Mouse (Mus musculus): ENCODE data around the gene Plcb1.
"Not testable (repeated sequence)": the region's sequence is repeated elsewhere in the genome, so short reads cannot be mapped to it uniquely, and the experiment has no call there.

Gene Plcb1

GRCm38 (mm10) chr2:135306472-135306771 is 520.6 kb downstream of the Plcb1 start:
- in situ Hi-C loops (cut with MboI, MseI): no loop called here

DNA sequence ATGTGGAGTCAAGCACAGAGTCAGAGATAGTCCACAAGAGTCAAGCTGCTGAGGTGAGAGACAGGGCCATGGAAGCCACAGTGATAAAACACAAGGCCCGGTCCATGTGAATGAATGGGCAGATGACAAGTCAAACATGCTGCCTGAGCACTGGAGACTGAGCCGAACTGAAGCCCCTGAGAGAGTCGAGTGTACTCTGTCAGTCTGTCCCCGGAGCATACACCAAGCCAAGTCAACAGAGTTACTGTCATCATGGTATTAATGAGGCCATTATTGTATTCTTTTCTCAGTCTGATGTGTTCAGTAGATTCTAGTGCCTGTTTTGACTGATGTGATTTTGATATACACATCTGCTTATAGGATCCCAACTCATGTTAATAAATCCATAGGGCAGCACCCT is 521.9 kb downstream of the Plcb1 start:
- in situ Hi-C loops (cut with MboI, MseI): no loop called here

GRCm38 (mm10) chr2:135315980-135316379 is 530.1 kb downstream of the Plcb1 start:
- in situ Hi-C loops (cut with MboI, MseI): no loop called here

- in situ Hi-C loops (cut with MboI, MseI): no loop called here
Observed at GRCm38 (mm10) chr2:135318136-135318535, 532.3 kb downstream of the Plcb1 start.

- in situ Hi-C loops (cut with MboI, MseI): loop anchor here (10.0 kb wide), 2 partner anchors 539 to 639 kb away; partner anchors contain the start of gene Plcb1
Observed at GRCm38 (mm10) chr2:135323276-135323954, 537.5 kb downstream of the Plcb1 start.

DNA sequence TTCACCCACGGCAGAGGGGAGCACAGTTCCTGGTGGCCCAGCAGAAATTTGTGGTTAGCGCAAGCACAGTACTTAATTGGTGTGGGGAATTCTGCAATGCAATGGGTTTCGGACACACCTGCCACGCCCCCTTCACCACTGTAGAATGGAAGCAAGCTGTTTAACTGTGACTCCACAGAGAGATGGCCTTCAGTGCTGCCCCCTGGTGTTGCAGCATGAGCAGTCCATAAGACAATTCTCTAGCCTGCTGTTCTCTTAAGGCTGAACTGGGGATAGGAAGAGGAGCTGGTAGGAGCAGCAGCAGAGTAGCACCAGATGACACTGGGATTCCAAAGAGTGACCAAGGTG is 538.1 kb downstream of the Plcb1 start:
- in situ Hi-C loops (cut with MboI, MseI): loop anchor here (10.0 kb wide), 2 partner anchors 539 to 639 kb away; partner anchors contain the start of gene Plcb1

- in situ Hi-C loops (cut with MboI, MseI): loop anchor here (5.0 to 10.0 kb wide), 3 partner anchors 544 to 776 kb away; partner anchors contain the start of genes Hao1 and Plcb1
Observed at GRCm38 (mm10) chr2:135328756-135329155, 542.9 kb downstream of the Plcb1 start.

DNA sequence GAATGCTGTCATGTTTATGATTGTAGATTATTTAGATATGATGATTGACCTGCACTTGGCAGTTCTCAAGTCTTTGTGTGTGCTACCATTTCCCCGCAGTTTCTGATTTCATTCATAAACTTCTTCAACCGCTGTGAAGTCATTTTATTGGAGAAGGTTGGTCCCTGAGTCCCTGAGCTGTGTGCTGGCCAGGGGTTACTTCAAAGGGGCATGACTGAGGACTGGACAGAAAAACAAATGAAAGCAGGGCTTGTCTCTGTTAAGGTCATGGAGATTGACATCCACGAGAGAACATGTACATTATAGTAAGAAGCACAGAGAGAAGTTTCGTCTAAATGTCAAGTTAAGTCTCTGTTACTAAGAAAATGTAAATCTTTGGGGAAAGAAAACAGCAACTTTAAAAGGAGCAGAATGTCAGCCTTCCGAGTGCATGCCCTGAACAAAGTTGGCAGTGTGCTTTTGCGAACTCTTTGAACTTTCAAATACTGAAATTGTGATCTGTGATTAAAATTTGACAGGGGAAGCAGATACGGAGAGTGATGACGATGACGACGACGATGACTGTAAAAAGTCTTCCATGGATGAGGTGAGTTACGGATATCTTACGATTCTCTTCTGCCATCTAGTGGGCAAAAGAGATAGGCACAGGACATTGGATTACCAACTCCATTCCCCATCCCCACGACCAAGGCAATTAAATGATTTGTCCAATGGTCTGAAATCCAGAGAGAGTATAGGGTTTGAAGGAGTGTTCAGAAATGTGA is 544.1 kb downstream of the Plcb1 start:
- in situ Hi-C loops (cut with MboI, MseI): loop anchor here (5.0 to 10.0 kb wide), 3 partner anchors 545 to 778 kb away; partner anchors contain the start of genes Hao1 and Plcb1

DNA sequence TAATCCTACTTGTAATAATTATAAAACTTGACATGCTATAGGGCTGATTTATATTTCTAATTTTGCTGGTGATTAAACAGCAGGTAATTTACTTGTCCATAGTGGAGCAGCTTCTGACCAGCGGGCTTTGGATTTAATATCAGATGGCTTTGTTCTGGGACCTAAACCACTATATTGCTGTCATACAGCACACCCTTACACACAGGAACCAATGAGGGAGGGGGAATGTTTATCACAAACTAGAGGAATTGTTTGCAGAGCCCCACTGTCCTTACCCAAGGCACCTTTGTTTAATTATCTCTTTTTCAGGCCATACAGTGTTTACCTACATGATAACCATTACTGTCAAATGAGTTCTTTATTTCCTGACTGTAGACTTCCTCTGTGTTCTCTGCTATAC is 546.0 kb downstream of the Plcb1 start:
- in situ Hi-C loops (cut with MboI, MseI): no loop called here

DNA sequence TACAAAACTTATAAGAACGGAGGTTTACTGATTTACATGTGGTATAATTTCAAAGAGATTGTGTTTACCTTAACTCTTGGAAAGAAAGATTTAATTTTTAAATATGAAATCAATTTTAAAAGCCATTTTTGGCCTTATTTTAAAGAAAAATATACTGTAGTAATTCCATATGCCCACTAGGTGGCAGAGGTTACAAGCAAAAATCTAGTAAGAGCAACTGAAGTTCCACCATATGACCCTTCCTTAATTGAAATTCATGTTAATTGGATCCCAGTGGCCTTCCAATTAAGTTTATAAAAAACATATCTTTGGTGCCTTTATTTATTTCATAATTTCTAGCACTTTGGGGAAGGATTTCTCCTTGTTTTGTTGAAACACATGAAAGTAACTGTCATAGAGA is 570.4 kb downstream of the Plcb1 start:
- in situ Hi-C loops (cut with MboI, MseI): loop anchor here (10.0 kb wide), 1 partner anchor 588 kb away; no protein-coding TSS in a partner anchor

- in situ Hi-C loops (cut with MboI, MseI): no loop called here
Observed at GRCm38 (mm10) chr2:135361798-135362197, 575.9 kb downstream of the Plcb1 start.

GRCm38 (mm10) chr2:135362948-135363347 is 577.1 kb downstream of the Plcb1 start:
- in situ Hi-C loops (cut with MboI, MseI): no loop called here

DNA sequence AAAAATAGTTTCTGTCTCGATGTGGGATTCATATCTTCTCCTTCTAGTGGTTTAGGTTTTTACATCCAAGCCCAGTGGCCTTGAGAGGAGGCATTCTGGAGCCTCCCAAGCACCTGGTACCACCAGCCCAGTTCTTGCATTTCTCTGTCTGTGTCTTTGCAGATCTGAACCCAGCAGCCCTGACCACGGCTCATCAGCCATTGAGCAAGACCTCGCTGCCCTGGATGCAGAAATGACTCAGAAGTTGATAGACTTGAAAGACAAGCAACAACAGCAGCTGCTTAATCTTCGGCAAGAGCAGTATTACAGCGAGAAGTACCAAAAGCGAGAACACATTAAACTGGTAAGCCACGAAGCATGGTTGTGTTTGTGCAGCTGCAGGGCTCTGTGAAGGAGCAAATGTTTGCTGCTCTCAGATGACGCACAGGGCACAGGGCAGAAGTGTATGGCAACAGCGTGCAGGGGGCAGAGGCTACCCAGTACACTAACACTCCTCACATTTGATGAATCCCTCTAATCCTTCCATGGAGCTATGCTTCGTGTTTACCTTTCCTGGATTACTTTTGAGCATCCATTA is 584.5 kb downstream of the Plcb1 start:
- in situ Hi-C loops (cut with MboI, MseI): no loop called here

- in situ Hi-C loops (cut with MboI, MseI): not testable (repeated sequence)
Observed at GRCm38 (mm10) chr2:135380796-135381195, 594.9 kb downstream of the Plcb1 start.

- in situ Hi-C loops (cut with MboI, MseI): no loop called here
Observed at GRCm38 (mm10) chr2:135381396-135381795, 595.5 kb downstream of the Plcb1 start.

GRCm38 (mm10) chr2:135387990-135388389 is 602.1 kb downstream of the Plcb1 start:
- in situ Hi-C loops (cut with MboI, MseI): no loop called here

- in situ Hi-C loops (cut with MboI, MseI): no loop called here
Observed at GRCm38 (mm10) chr2:135394698-135395097, 608.8 kb downstream of the Plcb1 start.

DNA sequence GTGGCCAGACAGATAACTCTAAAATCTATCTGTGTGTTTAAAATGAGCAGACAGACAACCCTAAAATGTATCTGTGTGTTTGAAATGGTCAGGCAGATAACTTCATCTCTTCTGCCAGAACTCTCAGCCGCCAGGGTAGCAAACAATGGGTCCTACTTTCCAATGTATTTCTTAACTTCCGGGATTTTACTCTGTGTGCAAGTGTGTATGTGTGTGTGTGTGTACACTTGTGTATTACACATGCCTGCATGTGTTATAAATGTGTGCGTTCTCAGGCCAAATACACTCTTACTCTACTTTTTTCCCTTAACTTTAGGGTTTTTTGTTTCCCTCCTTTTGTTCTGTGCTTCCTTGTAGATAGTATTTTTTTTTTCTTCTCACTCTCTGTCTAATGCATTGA is 610.5 kb downstream of the Plcb1 start:
- in situ Hi-C loops (cut with MboI, MseI): no loop called here

DNA sequence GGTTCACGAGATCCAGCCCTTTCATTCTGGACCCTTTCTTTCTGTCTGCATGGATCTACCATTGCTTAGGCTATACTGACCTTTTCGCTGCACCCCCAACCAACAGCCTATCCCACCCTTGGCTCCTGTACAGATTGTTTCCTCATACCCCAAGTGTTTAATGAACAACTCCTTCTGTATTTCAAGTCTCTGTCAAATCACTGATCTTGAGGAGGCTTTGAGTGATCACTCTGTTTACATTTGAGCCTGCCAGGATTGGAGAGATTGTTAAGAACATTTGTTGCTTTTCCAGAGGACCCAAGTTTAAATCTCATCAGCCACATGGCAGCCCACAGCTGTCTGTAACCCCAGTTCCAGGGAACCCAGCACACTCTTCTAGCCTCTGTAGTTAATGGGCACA is 612.1 kb downstream of the Plcb1 start:
- in situ Hi-C loops (cut with MboI, MseI): no loop called here

- in situ Hi-C loops (cut with MboI, MseI): no loop called here
Observed at GRCm38 (mm10) chr2:135399760-135400159, 613.9 kb downstream of the Plcb1 start.

- in situ Hi-C loops (cut with MboI, MseI): no loop called here
Observed at GRCm38 (mm10) chr2:135402916-135403315, 617.0 kb downstream of the Plcb1 start.

- in situ Hi-C loops (cut with MboI, MseI): no loop called here
Observed at GRCm38 (mm10) chr2:135403344-135403743, 617.5 kb downstream of the Plcb1 start.

DNA sequence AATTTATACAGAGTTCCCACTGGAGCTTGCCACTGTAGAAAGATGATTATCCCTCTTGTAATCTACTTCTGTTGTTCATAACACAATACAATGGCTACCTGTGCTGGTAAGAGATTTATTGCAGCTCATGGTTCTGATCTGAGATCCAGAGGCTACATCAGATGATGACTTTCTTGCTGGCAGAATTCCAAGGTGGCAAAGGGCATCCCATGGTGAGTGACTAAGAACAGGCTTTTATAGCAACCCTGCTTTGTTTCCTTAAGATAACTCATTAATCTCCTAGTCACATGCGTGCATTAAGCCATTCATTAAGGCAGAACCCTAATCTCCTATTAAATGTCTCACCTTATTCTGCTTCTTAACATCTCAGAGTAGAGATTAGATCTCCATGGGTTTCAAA is 618.2 kb downstream of the Plcb1 start:
- in situ Hi-C loops (cut with MboI, MseI): no loop called here
